Mouse (Mus musculus): ENCODE data around the gene Szrd1.

GRCm38 (mm10) chr4:141074109-141074508, 65.5 kb downstream of the Szrd1 start:
- TF ChIP-seq GATA1 (IDR thresholded peaks at IDR 0.05; ENCODE audit: low read length) (no peak), TAL1 (IDR thresholded peaks at IDR 0.05; ENCODE audit: low read length) (no peak)
